Mouse (Mus musculus): Measurements from ENCODE around the gene Atg5. TPM values are rescaled to one million over a fixed set of nuclear protein-coding genes. Genes with fewer than 3 reads are reported as not detected.
"Not testable (repeated sequence)": the region's sequence is repeated elsewhere in the genome, so short reads cannot be mapped to it uniquely, and the experiment has no call there.

The Atg5 gene
- polyA plus RNA-seq, 1 experiment from 2014 or later: 52.8 TPM

DNA sequence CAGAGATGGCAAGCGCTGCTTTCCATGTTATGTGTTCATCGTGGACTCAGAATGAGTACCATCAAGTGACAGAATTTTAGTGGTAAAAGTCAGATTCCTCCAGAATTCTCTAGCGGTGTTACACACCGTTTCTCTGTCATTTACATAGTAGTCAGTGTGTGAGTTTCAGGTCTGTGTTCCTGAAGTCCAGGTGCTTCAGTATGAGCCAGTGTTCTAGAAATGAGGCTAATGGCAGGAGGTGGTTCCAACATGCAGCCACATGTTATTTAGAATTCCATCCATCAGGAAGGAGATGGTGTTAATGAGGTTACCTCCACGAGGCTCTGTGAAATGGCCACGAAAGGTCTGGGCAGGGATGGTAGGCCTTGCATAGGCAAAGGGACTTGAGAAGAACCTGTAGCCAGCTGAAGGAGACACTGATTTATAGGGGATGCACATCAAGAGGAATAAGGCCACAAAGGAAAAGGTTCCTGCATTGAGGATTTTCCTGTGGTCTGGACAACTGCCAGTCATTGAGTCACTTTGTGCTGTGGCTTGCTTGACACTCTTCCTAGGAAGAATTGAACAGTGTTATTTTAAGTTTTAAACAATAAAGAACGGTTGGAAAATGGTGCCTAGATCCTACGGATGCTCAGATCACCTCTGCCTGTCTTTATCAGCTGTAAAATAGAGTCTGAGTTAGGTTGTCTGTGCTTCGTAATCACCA lies 55.1 kb downstream of the Atg5 start:
- Histone ChIP-seq H3K9ac (replicated peaks; ENCODE audit: low read length) (no peak overlapping the region), H3K9me3 (ENCODE audit: control insufficient read depth, low read length) (no peaks in the 10 kb centered on the region), H3K27ac (replicated peaks; ENCODE audit: low read depth, low read length) (no peak overlapping the region), H3K4me1 (ENCODE audit: control insufficient read depth, insufficient read depth, low read length) (no peaks in the 10 kb centered on the region), H3K36me3 (ENCODE audit: control insufficient read depth, insufficient read depth, low read length) (peaks cover 5% of the 10 kb centered on the region; the same call in 1 of the 2 replicates), H3K4me2 (ENCODE audit: low read length) (no peak overlapping the region), H3K27me3 (ENCODE audit: control insufficient read depth, insufficient read depth, low read length) (no peaks in the 10 kb centered on the region), H3K4me3 (replicated peaks; ENCODE audit: low read depth, low read length) (no peak overlapping the region)
- 86% methylated on average over 9 of the region's 9 CpGs for WGBS
- ATAC-seq (ENCODE audit: low FRiP score, low TSS enrichment) (no peak), DNase-seq (no peak)

DNA sequence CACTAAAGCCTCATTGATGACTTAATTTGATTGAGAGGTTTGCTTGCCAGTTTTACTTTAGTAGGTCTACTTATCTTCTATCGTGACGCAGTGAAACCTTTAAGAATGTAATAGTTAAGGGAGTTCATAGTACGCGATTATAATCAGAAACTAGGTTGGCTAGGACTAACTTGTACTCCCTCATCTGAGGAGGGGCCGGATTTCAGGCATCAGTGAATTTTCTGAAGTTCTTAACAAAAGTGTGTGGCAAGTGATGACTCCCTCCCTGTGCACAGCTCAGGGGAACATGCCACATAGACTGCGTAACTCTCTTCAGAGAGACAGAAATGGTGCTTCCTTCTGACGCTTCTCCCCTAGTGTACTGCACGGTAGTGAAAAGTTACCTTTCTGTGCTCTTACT lies 55.7 kb downstream of the Atg5 start:
- ATAC-seq (ENCODE audit: low FRiP score, low TSS enrichment): no peak
- no peak for DNase-seq

DNA sequence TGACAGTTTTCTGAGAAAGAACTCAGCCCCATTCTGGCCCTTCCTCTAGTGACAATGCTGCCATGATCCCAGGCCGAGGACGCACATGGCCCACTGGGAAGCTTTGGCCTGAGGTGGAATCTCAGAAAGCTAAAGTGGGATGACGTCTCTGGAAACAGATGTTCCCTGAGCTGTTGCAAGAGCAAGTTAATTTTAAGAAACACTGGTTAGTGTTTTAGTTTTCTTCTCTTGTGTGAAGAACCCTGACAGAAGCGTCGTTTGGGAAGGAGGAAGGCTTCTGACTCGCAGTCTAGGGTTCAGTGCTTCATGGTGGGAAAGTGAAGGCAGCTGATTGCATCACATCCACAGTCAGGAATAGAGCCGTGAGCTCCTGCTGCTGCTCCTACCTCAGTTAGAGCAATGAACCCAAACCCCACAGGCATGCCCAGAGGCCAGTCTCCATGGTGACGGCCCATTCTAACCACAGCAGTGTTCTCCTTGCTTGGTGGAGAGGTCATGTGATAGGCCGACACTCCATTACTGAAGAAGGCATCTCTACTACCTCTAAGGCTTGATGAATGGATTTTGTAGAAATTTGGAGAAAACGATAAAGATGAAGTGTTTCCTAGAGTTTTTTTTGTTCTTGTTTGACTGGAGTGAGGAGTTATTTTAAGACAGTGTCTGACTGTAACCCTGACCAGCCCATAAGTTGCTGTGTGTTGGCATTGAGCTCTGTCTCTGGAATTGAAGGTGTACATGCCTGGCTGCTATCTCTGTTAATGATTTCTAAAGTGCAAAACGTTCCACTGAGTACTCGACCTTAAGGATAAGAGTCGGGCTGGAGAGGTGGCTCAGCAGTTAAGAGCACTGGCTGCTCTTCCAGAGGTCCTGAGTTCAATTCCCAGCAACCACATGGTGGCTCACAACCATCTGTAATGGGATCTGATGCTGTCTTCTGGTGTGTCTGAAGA lies 57.7 kb downstream of the Atg5 start:
- Histone ChIP-seq H3K36me3 (ENCODE audit: control insufficient read depth, insufficient read depth, low read length) (peaks cover 5% of the 10 kb centered on the region; the same call in 1 of the 2 replicates), H3K9me3 (ENCODE audit: control insufficient read depth, low read length) (no peaks in the 10 kb centered on the region), H3K4me2 (ENCODE audit: low read length) (no peak overlapping the region), H3K27ac (replicated peaks; ENCODE audit: low read depth, low read length) (no peak overlapping the region), H3K9ac (replicated peaks; ENCODE audit: low read length) (no peak overlapping the region), H3K4me3 (replicated peaks; ENCODE audit: low read depth, low read length) (no peak overlapping the region), H3K4me1 (ENCODE audit: control insufficient read depth, insufficient read depth, low read length) (no peaks in the 10 kb centered on the region), H3K27me3 (ENCODE audit: control insufficient read depth, insufficient read depth, low read length) (no peaks in the 10 kb centered on the region)
- peak; percentile 26 for DNase-seq
- no peak for ATAC-seq (ENCODE audit: low FRiP score, low TSS enrichment)
- 67% methylated on average over 13 of the region's 13 CpGs for WGBS

More for the DNA sequence above, 55.7 kb downstream of the Atg5 start:
- WGBS: 75% methylated on average over 8 of the region's 8 CpGs
- Histone ChIP-seq H3K27ac (replicated peaks; ENCODE audit: low read depth, low read length) (no peak overlapping the region), H3K4me1 (ENCODE audit: control insufficient read depth, insufficient read depth, low read length) (no peaks in the 10 kb centered on the region), H3K36me3 (ENCODE audit: control insufficient read depth, insufficient read depth, low read length) (peaks cover 5% of the 10 kb centered on the region; the same call in 1 of the 2 replicates), H3K27me3 (ENCODE audit: control insufficient read depth, insufficient read depth, low read length) (no peaks in the 10 kb centered on the region), H3K9me3 (ENCODE audit: control insufficient read depth, low read length) (no peaks in the 10 kb centered on the region), H3K4me3 (replicated peaks; ENCODE audit: low read depth, low read length) (no peak overlapping the region), H3K9ac (replicated peaks; ENCODE audit: low read length) (no peak overlapping the region), H3K4me2 (ENCODE audit: low read length) (no peak overlapping the region)

DNA sequence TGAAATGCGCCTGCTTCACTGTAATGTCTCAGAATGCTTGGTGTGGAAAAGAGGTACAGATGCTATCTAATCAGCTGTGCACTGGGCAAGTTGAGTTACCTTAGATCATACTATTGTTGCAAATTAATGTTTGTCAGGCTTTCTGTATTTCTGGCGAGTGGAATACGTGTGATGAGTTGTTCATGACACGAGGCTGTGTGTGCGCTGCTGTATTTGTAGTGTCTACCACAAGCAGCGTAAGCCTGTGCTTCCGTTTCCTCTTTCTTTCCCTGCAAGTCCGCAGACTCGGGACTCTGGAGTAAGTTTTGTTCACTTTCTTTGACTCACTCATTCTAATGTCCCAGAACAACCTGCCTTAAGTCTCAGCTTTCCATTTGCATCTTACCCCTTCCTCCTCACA lies 58.9 kb downstream of the Atg5 start:
- Histone ChIP-seq H3K4me2 (ENCODE audit: low read length) (no peak overlapping the region), H3K9ac (replicated peaks; ENCODE audit: low read length) (no peak overlapping the region), H3K4me1 (ENCODE audit: control insufficient read depth, insufficient read depth, low read length) (no peaks in the 10 kb centered on the region), H3K9me3 (ENCODE audit: control insufficient read depth, low read length) (no peaks in the 10 kb centered on the region), H3K27me3 (ENCODE audit: control insufficient read depth, insufficient read depth, low read length) (no peaks in the 10 kb centered on the region), H3K36me3 (ENCODE audit: control insufficient read depth, insufficient read depth, low read length) (no peaks in the 10 kb centered on the region), H3K4me3 (replicated peaks; ENCODE audit: low read depth, low read length) (no peak overlapping the region), H3K27ac (replicated peaks; ENCODE audit: low read depth, low read length) (no peak overlapping the region)
- ATAC-seq (ENCODE audit: low FRiP score, low TSS enrichment) (no peak), DNase-seq (no peak)
- 94% methylated on average over 9 of the region's 9 CpGs for WGBS

DNA sequence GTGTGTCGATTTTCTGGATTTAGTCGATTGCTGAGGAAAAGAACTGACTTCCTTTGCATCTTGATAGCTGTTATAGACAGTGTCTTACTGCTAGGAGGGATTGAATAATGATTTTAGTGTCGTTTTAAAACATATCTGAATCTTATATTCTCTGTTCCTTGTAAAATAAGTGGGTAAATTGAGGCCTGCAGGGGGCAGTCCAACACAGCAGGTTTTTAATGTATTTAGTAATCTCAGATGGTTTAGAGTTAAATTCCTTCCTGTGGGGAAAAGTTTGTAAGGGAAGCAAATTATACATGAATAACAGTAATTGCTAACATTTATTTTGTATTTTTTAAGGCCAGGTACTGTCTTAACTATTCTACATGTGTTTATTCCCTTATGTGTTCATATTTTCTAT lies 60.2 kb downstream of the Atg5 start:
- WGBS: 68% methylated on average over 3 of the region's 3 CpGs
- H3K4me2 ChIP-seq (ENCODE audit: low read length): no peak overlapping the region
- ATAC-seq (ENCODE audit: low FRiP score, low TSS enrichment): no peak

DNA sequence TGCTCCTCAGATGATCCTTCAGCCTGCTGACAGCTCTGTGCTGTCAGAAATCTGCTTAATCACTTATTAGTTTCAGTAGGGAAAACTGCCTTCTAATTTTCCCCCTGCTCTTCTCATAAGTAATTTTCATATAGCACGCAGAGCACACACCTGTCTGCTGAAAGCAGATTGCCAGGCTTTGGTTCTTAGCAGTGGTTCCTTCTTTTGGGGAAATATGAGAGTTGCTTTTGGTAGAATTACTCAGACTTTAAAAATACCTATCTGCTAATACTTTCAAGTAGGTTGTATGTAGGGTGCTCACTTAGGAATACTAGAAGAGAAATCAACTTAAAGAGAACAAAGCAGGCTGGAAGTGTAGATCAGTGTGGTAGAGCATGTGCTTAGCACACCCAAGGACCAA lies 62.6 kb downstream of the Atg5 start:
- H3K4me1 ChIP-seq (ENCODE audit: control insufficient read depth, insufficient read depth, low read length): no peaks in the 10 kb centered on the region
- DNase-seq (no peak), ATAC-seq (ENCODE audit: low FRiP score, low TSS enrichment) (no peak)
- no peak overlapping the region for H3K4me3 ChIP-seq (replicated peaks; ENCODE audit: low read depth, low read length)
- H3K27ac ChIP-seq (replicated peaks; ENCODE audit: low read depth, low read length): no peak overlapping the region
- no peaks in the 10 kb centered on the region for H3K36me3 ChIP-seq (ENCODE audit: control insufficient read depth, insufficient read depth, low read length)
- H3K4me2 ChIP-seq (ENCODE audit: low read length): no peak overlapping the region
- no peaks in the 10 kb centered on the region for H3K9me3 ChIP-seq (ENCODE audit: control insufficient read depth, low read length)
- WGBS: 88% methylated on average over 1 of the region's 1 CpGs
- H3K27me3 ChIP-seq (ENCODE audit: control insufficient read depth, insufficient read depth, low read length): no peaks in the 10 kb centered on the region
- H3K9ac ChIP-seq (replicated peaks; ENCODE audit: low read length): no peak overlapping the region

More for the DNA sequence above, 60.2 kb downstream of the Atg5 start:
- H3K9ac ChIP-seq (replicated peaks; ENCODE audit: low read length): no peak overlapping the region
- DNase-seq: peak; percentile 82
- H3K4me1 ChIP-seq (ENCODE audit: control insufficient read depth, insufficient read depth, low read length): no peaks in the 10 kb centered on the region
- H3K4me3 ChIP-seq (replicated peaks; ENCODE audit: low read depth, low read length): no peak overlapping the region
- no peak overlapping the region for H3K27ac ChIP-seq (replicated peaks; ENCODE audit: low read depth, low read length)
- H3K27me3 ChIP-seq (ENCODE audit: control insufficient read depth, insufficient read depth, low read length): no peaks in the 10 kb centered on the region
- H3K9me3 ChIP-seq (ENCODE audit: control insufficient read depth, low read length): no peaks in the 10 kb centered on the region
- no peaks in the 10 kb centered on the region for H3K36me3 ChIP-seq (ENCODE audit: control insufficient read depth, insufficient read depth, low read length)

DNA sequence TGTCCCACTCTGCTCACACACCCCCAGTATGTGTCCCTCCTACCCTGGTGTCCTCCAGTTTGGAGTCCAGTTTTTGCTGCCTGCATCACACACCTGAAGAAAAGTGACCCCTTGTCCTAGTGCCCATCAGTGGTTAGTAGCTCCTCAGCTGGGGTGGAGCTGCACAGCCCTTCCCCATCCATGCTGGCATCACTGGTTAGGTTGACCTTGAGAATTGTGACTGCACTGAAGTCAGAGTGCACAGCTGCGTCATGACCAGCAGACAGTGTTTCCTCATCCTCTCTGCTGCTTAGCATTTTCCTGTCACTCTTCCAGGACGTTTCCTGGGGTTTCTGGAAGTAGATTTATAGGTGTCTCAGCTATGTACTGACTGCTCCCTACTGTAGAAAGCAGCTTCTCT lies 63.3 kb downstream of the Atg5 start:
- H3K9ac ChIP-seq (replicated peaks; ENCODE audit: low read length): no peak overlapping the region
- H3K4me2 ChIP-seq (ENCODE audit: low read length): no peak overlapping the region
- H3K4me3 ChIP-seq (replicated peaks; ENCODE audit: low read depth, low read length): no peak overlapping the region
- H3K27ac ChIP-seq (replicated peaks; ENCODE audit: low read depth, low read length): no peak overlapping the region
- no peaks in the 10 kb centered on the region for H3K4me1 ChIP-seq (ENCODE audit: control insufficient read depth, insufficient read depth, low read length)
- WGBS: 82% methylated on average over 2 of the region's 2 CpGs
- DNase-seq: no peak
- H3K36me3 ChIP-seq (ENCODE audit: control insufficient read depth, insufficient read depth, low read length): no peaks in the 10 kb centered on the region
- no peaks in the 10 kb centered on the region for H3K27me3 ChIP-seq (ENCODE audit: control insufficient read depth, insufficient read depth, low read length)
- H3K9me3 ChIP-seq (ENCODE audit: control insufficient read depth, low read length): no peaks in the 10 kb centered on the region
- 0 out of 2 replicates have a peak, but pooled peaks have one; percentile 31 for ATAC-seq (ENCODE audit: low FRiP score, low TSS enrichment)

DNA sequence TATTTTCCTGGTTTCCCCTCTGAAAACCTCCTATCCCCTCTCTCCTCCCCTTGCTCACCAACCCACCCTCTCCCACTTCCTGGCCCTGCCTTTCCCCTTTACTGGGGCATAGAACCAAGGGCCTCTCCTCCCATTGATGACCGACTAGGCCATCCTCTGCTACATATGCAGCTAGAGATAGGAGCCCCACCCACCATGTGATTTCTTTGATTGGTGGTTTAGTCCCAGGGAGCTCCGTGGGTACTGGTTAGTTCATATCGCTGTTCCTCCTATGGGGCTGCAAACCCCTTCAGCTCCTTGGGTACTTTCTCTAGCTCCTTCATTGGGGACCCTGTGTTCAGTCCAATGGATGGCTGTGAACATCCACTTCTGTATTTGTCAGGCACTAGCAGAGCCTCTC lies 64.5 kb downstream of the Atg5 start:
- H3K27ac ChIP-seq (replicated peaks; ENCODE audit: low read depth, low read length); H3K36me3 ChIP-seq (ENCODE audit: control insufficient read depth, insufficient read depth, low read length); H3K4me3 ChIP-seq (replicated peaks; ENCODE audit: low read depth, low read length); H3K9me3 ChIP-seq (ENCODE audit: control insufficient read depth, low read length); H3K27me3 ChIP-seq (ENCODE audit: control insufficient read depth, insufficient read depth, low read length); DNase-seq; H3K4me1 ChIP-seq (ENCODE audit: control insufficient read depth, insufficient read depth, low read length); H3K9ac ChIP-seq (replicated peaks; ENCODE audit: low read length); ATAC-seq (ENCODE audit: low FRiP score, low TSS enrichment); H3K4me2 ChIP-seq (ENCODE audit: low read length): not testable (repeated sequence)
- 95% methylated on average over 3 of the region's 3 CpGs for WGBS
